Mouse (Mus musculus) hindbrain, embryonic 10.5 days (tissue): ENCODE measurements around the gene Coq10a. TPM values are rescaled to one million over a fixed set of nuclear protein-coding genes. Genes with fewer than 3 reads are reported as not detected.
"Not testable (repeated sequence)": the region's sequence is repeated elsewhere in the genome, so short reads cannot be mapped to it uniquely, and the experiment has no call there.

Experiments
- DNase-seq: peaks from one replicate; pipeline ENCODE4 v3.0.0-alpha.2; 2017; ENCODE audit warnings: low spot score
- H3K27ac ChIP-seq: fragments of 300-500 bp; sonication (generic); 2 replicates; pipeline ENCODE4 v1.5.1; 2016; ENCODE audit warnings: mild to moderate bottlenecking, moderate library complexity
- H3K27me3 ChIP-seq: fragments of 300-500 bp; sonication (generic); 2 replicates; pipeline ENCODE4 v1.6.1; 2016; ENCODE audit warnings: mild to moderate bottlenecking; ENCODE audit not compliant: poor library complexity, insufficient read depth, severe bottlenecking
- H3K36me3 ChIP-seq: fragments of 300-500 bp; sonication (generic); 2 replicates; pipeline ENCODE4 v1.6.1; 2016; ENCODE audit warnings: mild to moderate bottlenecking, moderate library complexity
- H3K4me1 ChIP-seq: fragments of 300-500 bp; sonication (generic); replicated peaks from 2 replicates; pipeline ENCODE4 v1.6.1; 2016; ENCODE audit warnings: mild to moderate bottlenecking
- H3K4me3 ChIP-seq: fragments of 300-500 bp; sonication (generic); 2 replicates; pipeline ENCODE4 v1.5.1; 2016; ENCODE audit warnings: mild to moderate bottlenecking, moderate library complexity
- H3K9me3 ChIP-seq: fragments of 300-500 bp; sonication (generic); 2 replicates; pipeline ENCODE4 v1.6.1; 2016; ENCODE audit warnings: mild to moderate bottlenecking, moderate library complexity
- WGBS: fragments of 180-500 bp; shearing (Covaris S2); methylation state at CpG from one replicate; pipeline ENCODE4 v1.1.7; 2016; 5-methylcytosine and 5-hydroxymethylcytosine counted together
- polyA plus RNA-seq: library from polyadenylated mRNA; unstranded; fragments of >200 nt; fragmentation: Nextera tagmentation; extraction: Ambion mirVana; gene quantifications from 2 replicates; pipeline ENCODE4 v1.2.1, GENCODE M21; 2016

Coq10a gene
- polyA plus RNA-seq, 1 experiment from 2014 or later, result 21.6 TPM

- Histone ChIP-seq H3K9me3 (no peaks in the 10 kb centered on the region), H3K27ac (no peak overlapping the region), H3K4me1 (peaks cover 28% of the 10 kb centered on the region), H3K4me3 (no peak overlapping the region), H3K27me3 (no peaks in the 10 kb centered on the region), H3K36me3 (peaks cover 18% of the 10 kb centered on the region)
- WGBS, result 96% methylated on average over 3 of the region's 3 CpGs
- no peak for DNase-seq
Measured at GRCm38 (mm10) chr10:128336195-128336594, 32.6 kb downstream of the Coq10a start.

- Histone ChIP-seq H3K36me3 (peaks cover 13% of the 10 kb centered on the region), H3K4me1 (peaks cover 28% of the 10 kb centered on the region), H3K4me3 (no peak overlapping the region), H3K9me3 (no peaks in the 10 kb centered on the region), H3K27me3 (no peaks in the 10 kb centered on the region), H3K27ac (no peak overlapping the region)
- WGBS, result 7% methylated on average over 4 of the region's 4 CpGs
- peak; percentile 71 for DNase-seq
Measured at GRCm38 (mm10) chr10:128335582-128335981, 33.2 kb downstream of the Coq10a start.

- not testable (repeated sequence) for H3K27ac ChIP-seq, H3K4me1 ChIP-seq, DNase-seq, H3K9me3 ChIP-seq, H3K27me3 ChIP-seq, H3K4me3 ChIP-seq
- peaks cover 21% of the 10 kb centered on the region for H3K36me3 ChIP-seq
- 81% methylated on average over 6 of the region's 6 CpGs for WGBS
Measured at GRCm38 (mm10) chr10:128332358-128333249, 36.2 kb downstream of the Coq10a start.

GRCm38 (mm10) chr10:128327610-128328009 is 41.2 kb downstream of the Coq10a start:
- WGBS, result 88% methylated on average over 10 of the region's 10 CpGs

GRCm38 (mm10) chr10:128326825-128327224 is 42.0 kb downstream of the Coq10a start:
- Histone ChIP-seq H3K4me3 (no peak overlapping the region), H3K27me3 (no peaks in the 10 kb centered on the region), H3K27ac (no peak overlapping the region), H3K36me3 (peaks cover 58% of the 10 kb centered on the region), H3K9me3 (no peaks in the 10 kb centered on the region), H3K4me1 (peaks cover 15% of the 10 kb centered on the region)
- 95% methylated on average over 8 of the region's 8 CpGs for WGBS
- DNase-seq, result no peak

More at GRCm38 (mm10) chr10:128327610-128328009, 41.2 kb downstream of the Coq10a start:
- Histone ChIP-seq H3K9me3 (no peaks in the 10 kb centered on the region), H3K27ac (no peak overlapping the region), H3K4me3 (no peak overlapping the region), H3K4me1 (peaks cover 15% of the 10 kb centered on the region), H3K27me3 (no peaks in the 10 kb centered on the region), H3K36me3 (peaks cover 58% of the 10 kb centered on the region)
- DNase-seq, result no peak

- peaks cover 73% of the 10 kb centered on the region for H3K36me3 ChIP-seq
Measured at GRCm38 (mm10) chr10:128323516-128323915, 45.3 kb downstream of the Coq10a start.

GRCm38 (mm10) chr10:128322141-128323108 is 46.4 kb downstream of the Coq10a start, which contains the start of gene Cnpy2:
Gene Cnpy2 (plus strand): TSS chr10:128322459.
- H3K27me3 ChIP-seq, result no peaks in the 10 kb centered on the region
- peaks cover 73% of the 10 kb centered on the region for H3K36me3 ChIP-seq
- peaks cover 19% of the 10 kb centered on the region for H3K4me1 ChIP-seq
- H3K4me3 ChIP-seq, result peak within 1 kb of the TSS; percentile 87
- under 1% methylated on average over 40 of the region's 40 CpGs for WGBS
- peak; percentile 96 for DNase-seq
- peak within 1 kb of the TSS; percentile 99 for H3K27ac ChIP-seq
- H3K9me3 ChIP-seq, result no peaks in the 10 kb centered on the region

More at GRCm38 (mm10) chr10:128323516-128323915, 45.3 kb downstream of the Coq10a start:
- H3K27me3 ChIP-seq, result no peaks in the 10 kb centered on the region
- DNase-seq, result no peak
- WGBS, result 85% methylated on average over 8 of the region's 8 CpGs
- peak overlapping the region; percentile 99 for H3K27ac ChIP-seq
- H3K4me3 ChIP-seq, result peak overlapping the region; percentile 87
- H3K9me3 ChIP-seq, result no peaks in the 10 kb centered on the region
- peaks cover 19% of the 10 kb centered on the region for H3K4me1 ChIP-seq

- H3K4me3 ChIP-seq, result peak overlapping the region; percentile 87
- no peaks in the 10 kb centered on the region for H3K27me3 ChIP-seq
- peak; percentile 21 for DNase-seq
- no peaks in the 10 kb centered on the region for H3K9me3 ChIP-seq
- H3K4me1 ChIP-seq, result peaks cover 19% of the 10 kb centered on the region
- peaks cover 73% of the 10 kb centered on the region for H3K36me3 ChIP-seq
- peak overlapping the region; percentile 99 for H3K27ac ChIP-seq
- 69% methylated on average over 12 of the region's 12 CpGs for WGBS
Measured at GRCm38 (mm10) chr10:128321641-128322040, 47.2 kb downstream of the Coq10a start.

GRCm38 (mm10) chr10:128315578-128315977 is 53.2 kb downstream of the Coq10a start:
- no peak overlapping the region for H3K4me3 ChIP-seq
- H3K27me3 ChIP-seq, result no peaks in the 10 kb centered on the region
- 93% methylated on average over 8 of the region's 8 CpGs for WGBS
- H3K9me3 ChIP-seq, result no peaks in the 10 kb centered on the region
- DNase-seq, result no peak
- no peaks in the 10 kb centered on the region for H3K4me1 ChIP-seq
- H3K36me3 ChIP-seq, result peaks cover 99% of the 10 kb centered on the region
- H3K27ac ChIP-seq, result no peak overlapping the region

Other genes with a start within 250 kb of the Coq10a start
- gene Rbms2, start 188.7 kb downstream of the Coq10a start, polyA plus RNA-seq, result 25.7 and 28.6 TPM in 2 replicates
- gene Gls2, start 174.5 kb downstream of the Coq10a start, polyA plus RNA-seq, result 0.57 and 0.93 TPM in 2 replicates
- gene Spryd4, start 157.2 kb downstream of the Coq10a start, polyA plus RNA-seq, result 27.3 and 27.5 TPM in 2 replicates
- gene Mip, start 143.2 kb downstream of the Coq10a start, polyA plus RNA-seq, result 0.22 and 0.24 TPM in 2 replicates
- 65.9 and 89.7 TPM in 2 replicates for gene Timeless, start 136.9 kb downstream of the Coq10a start, polyA plus RNA-seq
- 0.54 and 0.56 TPM in 2 replicates for gene Apon, start 114.9 kb downstream of the Coq10a start, polyA plus RNA-seq
- not detected in 2 replicates for gene Apof, start 100.3 kb downstream of the Coq10a start, polyA plus RNA-seq
- gene Stat2, start 98.4 kb downstream of the Coq10a start, polyA plus RNA-seq, result 14.6 and 19.3 TPM in 2 replicates
- not detected in 2 replicates for gene Il23a, start 70.2 kb downstream of the Coq10a start, polyA plus RNA-seq
- 42.5 and 43.7 TPM in 2 replicates for gene Pan2, start 65.7 kb downstream of the Coq10a start, polyA plus RNA-seq
- 252 and 259 TPM in 2 replicates for gene Cnpy2, start 46.5 kb downstream of the Coq10a start, polyA plus RNA-seq
- 231 and 232 TPM in 2 replicates for gene Cs, start 31.3 kb downstream of the Coq10a start, polyA plus RNA-seq
- gene Ankrd52, start 8.1 kb upstream of the Coq10a start, polyA plus RNA-seq, result 9.6 and 10.3 TPM in 2 replicates
- 0.55 TPM in 1 of 2 replicates, not detected in the other for gene Slc39a5, start 32.2 kb upstream of the Coq10a start, polyA plus RNA-seq
- gene Nabp2, start 42.5 kb upstream of the Coq10a start, polyA plus RNA-seq, result 144 and 147 TPM in 2 replicates
- gene Rnf41, start 42.7 kb upstream of the Coq10a start, polyA plus RNA-seq, result 46.7 and 48.0 TPM in 2 replicates
- gene Smarcc2, start 90.3 kb upstream of the Coq10a start, polyA plus RNA-seq, result 72.2 and 106 TPM in 2 replicates
- gene Myl6, start 125.1 kb upstream of the Coq10a start, polyA plus RNA-seq, result 866 and 958 TPM in 2 replicates
- gene Myl6b, start 129.7 kb upstream of the Coq10a start, polyA plus RNA-seq, result 2.8 TPM in 2 replicates
- gene Esyt1, start 156.9 kb upstream of the Coq10a start, polyA plus RNA-seq, result 20.2 and 22.0 TPM in 2 replicates
- 16.9 and 19.9 TPM in 2 replicates for gene Zc3h10, start 178.8 kb upstream of the Coq10a start, polyA plus RNA-seq
- 2,868 and 3,332 TPM in 2 replicates for gene Rpl41, start 180.3 kb upstream of the Coq10a start, polyA plus RNA-seq
- 205 and 257 TPM in 2 replicates for gene Pa2g4, start 197.0 kb upstream of the Coq10a start, polyA plus RNA-seq
- 5.0 and 13.5 TPM in 2 replicates for gene Erbb3, start 220.7 kb upstream of the Coq10a start, polyA plus RNA-seq